Mouse (Mus musculus) stomach, embryonic 14.5 days (tissue): ENCODE data around the gene Krt8. TPM values are rescaled to one million over a fixed set of nuclear protein-coding genes. Genes with fewer than 3 reads are reported as not detected.

ENCODE experiments used
- ATAC-seq: fragments of 200-750 bp; cut with Nextera tagmentation; 2 replicates; pipeline ENCODE4 v1.8.0; 2017; ENCODE audit warnings: low read depth, moderate TSS enrichment; ENCODE audit not compliant: insufficient number of reproducible peaks, insufficient read depth, low FRiP score
- H3K27ac ChIP-seq: fragments of 300-500 bp; sonication (generic); 2 replicates; pipeline ENCODE4 v1.5.1; 2014; ENCODE audit warnings: mild to moderate bottlenecking, low read length, moderate library complexity, mixed read lengths
- H3K27me3 ChIP-seq: fragments of 300-500 bp; sonication (generic); 2 replicates; pipeline ENCODE4 v1.6.1; 2014; ENCODE audit warnings: low read length, control low read depth, mixed read lengths; ENCODE audit not compliant: control insufficient read depth, insufficient read depth
- H3K36me3 ChIP-seq: fragments of 300-500 bp; sonication (generic); 2 replicates; pipeline ENCODE4 v1.6.1; 2014; ENCODE audit warnings: mild to moderate bottlenecking, control low read depth, low read length, moderate library complexity, mixed read lengths; ENCODE audit not compliant: control insufficient read depth, insufficient read depth
- H3K4me1 ChIP-seq: fragments of 300-500 bp; sonication (generic); 2 replicates; pipeline ENCODE4 v1.6.1; 2014; ENCODE audit warnings: low read length, control low read depth, mixed read lengths; ENCODE audit not compliant: control insufficient read depth, insufficient read depth
- H3K4me2 ChIP-seq: fragments of 300-500 bp; sonication (generic); replicated peaks from 2 replicates; pipeline ENCODE4 v1.6.1; 2014; ENCODE audit warnings: low read depth, low read length, control low read depth
- H3K4me3 ChIP-seq: fragments of 300-500 bp; sonication (generic); 2 replicates; pipeline ENCODE4 v1.5.1; 2014; ENCODE audit warnings: low read depth, low read length, control low read depth
- H3K9ac ChIP-seq: fragments of 300-500 bp; sonication (generic); replicated peaks from 2 replicates; pipeline ENCODE4 v1.6.1; 2014; ENCODE audit warnings: low read depth, mild to moderate bottlenecking, control low read depth, low read length, moderate library complexity, mixed read lengths
- H3K9me3 ChIP-seq: fragments of 300-500 bp; sonication (generic); 2 replicates; pipeline ENCODE4 v1.6.1; 2016; ENCODE audit warnings: low read depth, low read length, control low read depth; ENCODE audit not compliant: control insufficient read depth
- WGBS: fragments of 180-500 bp; shearing (Covaris S2); extraction: QIAGEN DNeasy Blood & Tissue Kit; methylation state at CpG from one replicate; pipeline ENCODE4 v1.1.7; 2014; 5-methylcytosine and 5-hydroxymethylcytosine counted together
- polyA plus RNA-seq: library from polyadenylated mRNA; unstranded; fragments of >200 nt; fragmentation: Nextera tagmentation; extraction: Ambion mirVana; gene quantifications from 2 replicates; pipeline ENCODE4 v1.2.1, GENCODE M21; 2014

Krt8 gene
- 707 and 780 TPM in 2 replicates for polyA plus RNA-seq

DNA sequence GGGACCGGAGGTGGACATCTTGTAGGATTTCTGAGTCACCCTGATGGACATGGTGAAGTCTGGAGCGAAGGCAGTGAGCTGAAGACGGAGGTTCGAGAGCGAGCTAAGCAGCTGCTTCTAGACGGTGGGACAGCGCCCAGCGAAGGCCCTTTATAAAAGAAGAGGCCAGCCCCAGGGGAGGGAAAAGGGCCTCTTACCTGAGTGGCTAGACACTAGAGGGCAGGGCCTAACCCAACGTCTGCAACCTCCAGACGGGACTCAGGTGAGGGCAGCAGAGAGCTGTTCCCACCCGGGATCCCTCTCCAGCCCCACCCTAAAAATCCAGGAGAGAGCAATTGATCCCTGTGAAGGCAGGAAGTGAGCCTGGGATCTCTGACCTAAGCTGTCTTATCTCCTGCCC, at the start of gene Krt8:
Krt8 (minus strand) TSS at position 294 of the 400 bp plus-strand sequence.
- Histone ChIP-seq H3K4me3 (peak within 1 kb of the TSS; percentile 36), H3K36me3 (no peaks in the 10 kb centered on the region), H3K27me3 (no peaks in the 10 kb centered on the region), H3K9ac (peak within 1 kb of the TSS; percentile 48), H3K27ac (peak within 1 kb of the TSS; percentile 88), H3K4me1 (peaks cover 23% of the 10 kb centered on the region), H3K4me2 (peak within 1 kb of the TSS; percentile 37), H3K9me3 (no peaks in the 10 kb centered on the region)
- peak; percentile 69 for ATAC-seq
- 22% methylated on average over 10 of the region's 11 CpGs for WGBS

DNA sequence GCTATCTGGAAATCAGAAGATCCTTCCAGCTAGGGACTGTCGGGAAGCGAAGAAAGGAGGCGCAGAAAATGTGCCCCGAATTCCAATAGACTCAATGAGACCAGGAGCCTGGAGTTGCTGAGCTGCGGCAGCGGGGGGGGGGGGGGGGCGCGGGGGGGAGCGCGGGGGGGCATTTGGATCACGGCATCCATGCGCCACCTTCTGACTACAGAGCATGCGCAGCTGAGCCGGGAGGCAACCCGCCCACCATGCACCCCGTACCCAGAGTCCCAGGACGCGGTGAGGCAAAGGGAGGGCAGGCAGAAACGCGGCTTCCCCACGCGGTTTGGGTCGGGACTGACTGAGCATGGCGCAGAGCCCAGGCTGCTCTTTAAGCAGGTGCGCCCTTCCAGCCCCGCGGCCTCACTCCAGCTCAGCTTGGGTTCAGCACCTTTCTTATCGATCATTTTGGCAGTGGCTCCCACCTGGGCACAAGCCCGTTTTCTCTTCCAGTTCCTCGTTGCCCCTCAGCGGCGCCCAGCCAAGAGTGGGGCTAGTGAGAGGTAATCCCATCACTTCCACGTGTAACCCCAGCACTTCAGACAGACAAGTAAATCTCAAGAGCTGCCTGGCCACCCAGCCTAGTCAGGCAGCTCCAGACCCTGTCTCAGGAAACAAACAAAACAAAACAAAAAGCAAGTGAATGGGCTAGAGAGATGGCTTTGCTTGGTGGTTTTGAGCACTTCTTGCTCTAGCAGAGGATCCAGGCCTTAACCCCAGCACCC, 47.8 kb upstream of the Krt8 start:
- peak overlapping the region; percentile 69 for H3K27ac ChIP-seq
- no peaks in the 10 kb centered on the region for H3K36me3 ChIP-seq
- WGBS, result 1% methylated on average over 27 of the region's 33 CpGs
- H3K4me1 ChIP-seq, result 0 out of 2 replicates have a peak, but pooled peaks cover 3% of the 10 kb centered on the region
- no peaks in the 10 kb centered on the region for H3K9me3 ChIP-seq
- H3K27me3 ChIP-seq, result no peaks in the 10 kb centered on the region
- peak overlapping the region; percentile 69 for H3K4me2 ChIP-seq
- ATAC-seq, result peak; percentile 83
- peak overlapping the region; percentile 36 for H3K4me3 ChIP-seq
- peak overlapping the region; percentile 21; the same call in 1 of the 2 replicates for H3K9ac ChIP-seq

DNA sequence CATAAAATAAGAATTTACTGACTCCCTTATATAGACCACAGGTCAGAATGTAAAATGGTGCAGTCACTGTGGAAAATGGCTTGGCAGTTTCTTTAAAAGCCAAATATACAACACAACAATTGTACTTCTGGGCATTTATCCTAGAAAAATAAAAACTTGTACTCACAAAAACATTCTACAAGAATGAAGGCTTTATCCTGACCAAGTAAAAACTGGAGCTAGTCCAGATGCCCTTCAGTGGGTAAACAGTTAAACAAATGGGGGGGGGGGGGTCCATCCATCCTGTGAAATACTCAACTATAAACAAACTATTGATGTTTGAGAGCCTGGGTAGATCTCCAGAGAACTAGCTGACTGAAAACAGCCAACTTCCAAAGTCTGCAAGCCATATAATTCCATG, 45.6 kb upstream of the Krt8 start:
- Histone ChIP-seq H3K9ac (no peak overlapping the region), H3K4me1 (0 out of 2 replicates have a peak, but pooled peaks cover 3% of the 10 kb centered on the region), H3K27ac (no peak overlapping the region), H3K27me3 (no peaks in the 10 kb centered on the region), H3K9me3 (no peaks in the 10 kb centered on the region), H3K4me2 (no peak overlapping the region), H3K4me3 (no peak overlapping the region), H3K36me3 (no peaks in the 10 kb centered on the region)
- ATAC-seq, result no peak

DNA sequence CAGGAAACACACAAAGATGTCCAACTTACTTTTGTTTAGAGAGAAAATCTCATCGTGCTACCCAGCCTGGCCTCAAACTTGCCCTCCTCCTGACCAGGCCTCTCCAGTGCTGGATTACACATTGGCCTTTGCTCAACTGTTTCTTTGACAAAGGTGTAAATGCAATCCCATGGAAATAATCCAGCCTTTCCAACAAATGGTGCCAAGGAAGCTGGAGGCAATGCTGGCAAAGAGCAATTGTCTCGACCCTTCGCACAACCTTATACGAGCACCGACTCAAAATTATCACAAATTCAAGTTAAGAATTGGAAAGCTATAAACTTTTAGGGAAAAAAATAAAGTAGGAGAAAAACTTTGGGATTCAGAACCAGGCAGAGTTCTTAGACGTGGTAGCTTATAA, 43.7 kb upstream of the Krt8 start:
- Histone ChIP-seq H3K9me3 (no peaks in the 10 kb centered on the region), H3K27ac (no peak overlapping the region), H3K4me1 (0 out of 2 replicates have a peak, but pooled peaks cover 3% of the 10 kb centered on the region), H3K9ac (no peak overlapping the region), H3K4me3 (no peak overlapping the region), H3K4me2 (no peak overlapping the region), H3K36me3 (no peaks in the 10 kb centered on the region), H3K27me3 (no peaks in the 10 kb centered on the region)
- WGBS, result 89% methylated on average over 6 of the region's 6 CpGs
- ATAC-seq, result no peak

DNA sequence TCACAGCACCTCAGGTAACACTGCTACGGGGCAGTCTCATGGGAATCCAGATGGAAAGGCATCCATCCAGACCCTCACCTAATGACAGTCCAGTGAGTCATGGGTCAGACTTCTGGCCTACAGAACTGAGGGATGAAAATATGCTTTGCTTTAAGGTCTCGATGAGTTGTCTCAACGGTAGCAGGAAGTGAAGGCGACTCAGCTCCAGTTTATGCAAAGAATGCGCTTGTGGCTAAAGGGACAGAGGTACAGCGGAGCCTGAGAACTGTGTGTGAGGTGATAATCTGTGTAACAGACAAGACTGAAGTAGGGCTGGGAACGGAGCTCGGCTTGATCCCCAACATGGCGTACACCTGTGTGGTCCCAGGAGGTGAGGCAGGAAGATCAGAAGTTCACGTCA, 41.4 kb upstream of the Krt8 start:
- no peak overlapping the region for H3K9ac ChIP-seq
- 83% methylated on average over 10 of the region's 10 CpGs for WGBS
- no peaks in the 10 kb centered on the region for H3K9me3 ChIP-seq
- H3K27ac ChIP-seq, result no peak overlapping the region
- no peaks in the 10 kb centered on the region for H3K27me3 ChIP-seq
- H3K4me2 ChIP-seq, result no peak overlapping the region
- H3K36me3 ChIP-seq, result no peaks in the 10 kb centered on the region
- no peak overlapping the region for H3K4me3 ChIP-seq
- ATAC-seq, result no peak
- no peaks in the 10 kb centered on the region for H3K4me1 ChIP-seq

DNA sequence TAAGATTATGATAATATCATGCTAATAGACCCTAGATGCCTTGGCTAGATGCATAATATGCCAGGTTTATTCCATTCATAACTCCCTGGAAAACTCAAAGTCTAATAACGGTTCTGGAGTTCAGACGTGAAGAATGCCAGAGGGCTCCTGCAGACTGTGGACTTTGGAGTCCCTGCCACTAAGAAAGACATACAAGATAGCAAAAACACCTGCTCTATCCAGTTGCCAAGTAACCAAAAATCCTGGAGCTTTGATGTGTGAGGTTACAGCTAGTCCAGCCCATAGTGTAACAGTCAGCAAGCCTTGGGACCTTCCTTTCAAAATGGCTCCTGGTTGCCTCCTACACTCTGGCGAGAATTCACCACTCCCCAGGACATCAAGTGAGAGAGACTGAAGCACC, 40.5 kb upstream of the Krt8 start:
- WGBS, result 73% methylated on average over 3 of the region's 3 CpGs
- no peak overlapping the region for H3K4me2 ChIP-seq
- no peaks in the 10 kb centered on the region for H3K36me3 ChIP-seq
- H3K27me3 ChIP-seq, result no peaks in the 10 kb centered on the region
- H3K4me3 ChIP-seq, result no peak overlapping the region
- H3K9ac ChIP-seq, result no peak overlapping the region
- no peak for ATAC-seq
- H3K27ac ChIP-seq, result no peak overlapping the region
- no peaks in the 10 kb centered on the region for H3K9me3 ChIP-seq
- no peaks in the 10 kb centered on the region for H3K4me1 ChIP-seq

DNA sequence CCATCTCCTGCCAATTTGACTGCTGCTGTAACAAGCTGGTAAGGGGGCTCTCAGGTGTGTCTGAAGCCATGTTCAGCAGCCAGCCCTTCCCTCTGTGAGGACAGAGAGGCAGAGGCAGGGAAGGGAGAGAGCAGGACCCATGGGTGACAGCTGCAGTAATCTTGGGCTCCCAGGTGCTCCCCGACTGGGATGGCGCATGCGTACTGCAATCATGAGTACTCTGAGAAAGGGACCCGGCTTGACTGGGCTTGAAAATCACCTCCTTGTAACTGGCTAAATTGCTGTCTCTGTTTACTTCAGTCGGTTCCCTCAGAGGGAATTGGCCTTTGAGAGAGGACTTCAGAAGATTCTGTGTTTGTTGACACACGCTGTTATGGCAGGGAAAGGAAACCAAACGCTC, 37.7 kb upstream of the Krt8 start:
- ATAC-seq, result no peak
- H3K27me3 ChIP-seq, result no peaks in the 10 kb centered on the region
- H3K4me2 ChIP-seq, result no peak overlapping the region
- no peak overlapping the region for H3K4me3 ChIP-seq
- no peaks in the 10 kb centered on the region for H3K4me1 ChIP-seq
- WGBS, result 32% methylated on average over 7 of the region's 7 CpGs
- H3K9ac ChIP-seq, result no peak overlapping the region
- no peaks in the 10 kb centered on the region for H3K36me3 ChIP-seq
- no peak overlapping the region for H3K27ac ChIP-seq
- no peaks in the 10 kb centered on the region for H3K9me3 ChIP-seq

DNA sequence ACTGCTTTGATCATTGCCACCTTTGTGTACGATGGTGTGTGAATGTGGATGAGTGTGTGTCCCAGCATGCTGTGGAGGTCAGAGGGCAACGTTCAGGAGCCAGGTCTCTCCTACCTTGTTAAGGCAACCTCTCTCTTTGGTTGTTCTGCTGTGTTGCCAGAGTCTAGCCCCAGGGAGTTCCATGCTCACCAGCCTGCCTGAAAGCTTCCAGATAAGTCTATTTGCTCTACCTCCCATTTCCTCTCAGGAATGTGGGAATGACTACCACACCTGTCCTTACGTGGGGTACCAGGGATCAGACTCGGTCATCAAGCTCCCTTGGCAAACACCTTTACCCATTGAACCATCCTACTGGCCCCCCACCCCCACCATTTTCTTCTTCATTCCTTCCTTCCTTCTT, 36.0 kb upstream of the Krt8 start:
- no peak overlapping the region for H3K27ac ChIP-seq
- no peak for ATAC-seq
- no peak overlapping the region for H3K4me2 ChIP-seq
- WGBS, result 63% methylated on average over 4 of the region's 4 CpGs
- no peaks in the 10 kb centered on the region for H3K36me3 ChIP-seq
- H3K4me3 ChIP-seq, result no peak overlapping the region
- no peaks in the 10 kb centered on the region for H3K4me1 ChIP-seq
- no peak overlapping the region for H3K9ac ChIP-seq
- H3K9me3 ChIP-seq, result no peaks in the 10 kb centered on the region
- H3K27me3 ChIP-seq, result no peaks in the 10 kb centered on the region
